Mouse (Mus musculus) cerebellum, adult 11-12 months (tissue): Measurements from ENCODE around the gene Vkorc1l1.
"Not testable (repeated sequence)": the region's sequence is repeated elsewhere in the genome, so short reads cannot be mapped to it uniquely, and the experiment has no call there.

Source experiments
- DNase-seq: peaks from one replicate; pipeline ENCODE4 v3.0.0; 2022

The Vkorc1l1 gene

DNA sequence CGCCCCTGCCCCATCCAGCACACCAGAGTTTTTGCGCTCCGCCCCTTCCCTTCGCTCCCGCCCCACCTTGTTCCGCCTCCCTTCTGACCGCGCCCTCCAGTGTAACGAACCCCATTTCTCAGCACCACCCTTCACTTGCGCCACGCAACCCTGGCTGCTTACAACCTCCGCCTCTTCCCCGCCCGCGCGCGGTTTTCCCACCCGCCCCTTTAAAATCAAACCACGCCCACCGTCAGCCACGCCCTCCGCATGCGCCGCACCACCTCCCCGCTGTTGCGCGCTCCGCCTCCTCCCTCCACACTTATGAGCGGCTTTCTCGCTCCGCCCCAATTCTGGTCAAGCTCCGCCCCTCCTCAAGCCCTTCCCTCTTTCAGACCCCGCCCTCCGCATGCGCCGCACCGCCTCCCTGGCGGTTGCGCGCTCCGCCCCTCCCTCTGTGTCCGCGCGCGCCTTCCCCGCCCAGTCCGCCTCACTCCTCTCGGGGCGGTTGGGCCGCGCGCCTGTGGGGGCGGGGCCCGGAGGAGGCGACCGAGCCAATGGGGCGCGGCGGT is at the start of gene Vkorc1l1:
Gene Vkorc1l1, plus strand, starts transcription at position 476 of the 551 bp plus-strand sequence.
- peak; percentile 98 for DNase-seq

DNA sequence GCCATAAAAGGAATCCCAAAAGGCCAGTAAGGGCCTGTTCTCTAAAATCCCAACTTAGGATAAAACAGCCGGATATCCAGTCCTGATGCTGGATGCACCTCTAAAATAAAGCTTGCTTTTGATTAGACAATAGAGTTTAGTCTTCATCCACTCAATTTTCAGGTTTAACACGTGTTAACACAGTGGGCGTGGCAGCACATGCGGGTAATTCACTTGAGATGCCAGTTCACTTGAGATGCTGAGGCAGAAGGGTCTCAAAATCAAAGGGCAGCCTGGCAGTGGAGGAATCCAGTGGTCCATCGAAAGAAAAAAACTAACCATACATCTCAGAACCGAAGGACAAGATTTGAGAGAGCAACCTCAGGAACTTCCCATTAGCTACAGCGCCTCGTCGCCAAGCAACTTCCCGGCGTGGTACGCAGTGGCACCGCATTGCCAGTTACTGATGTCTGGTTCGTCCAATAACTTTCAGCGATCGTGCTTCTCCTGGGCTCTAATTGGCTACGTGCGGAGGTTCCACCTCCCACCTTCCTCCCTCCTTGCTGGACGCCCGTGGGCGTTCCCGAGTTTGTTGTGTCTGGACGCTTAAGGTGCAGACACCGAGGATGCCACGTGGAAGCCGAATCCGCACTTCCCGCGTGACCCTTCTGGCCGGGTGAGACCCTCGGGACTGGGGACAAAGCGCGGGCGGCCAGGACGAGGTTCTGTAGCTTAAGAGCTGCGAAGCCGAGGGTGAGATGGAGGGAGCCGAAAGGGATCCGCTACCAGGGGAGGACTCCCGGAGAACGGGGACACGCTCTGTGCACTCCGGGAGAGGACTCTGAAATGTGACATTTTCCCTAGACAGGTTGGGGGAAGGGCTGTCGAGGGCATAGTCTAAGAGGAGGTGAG is 46.3 kb upstream of the Vkorc1l1 start, which contains the start of gene Zbed5:
Gene Zbed5, plus strand, starts transcription at position 526 of the 891 bp plus-strand sequence.
- DNase-seq: peak; percentile 83

DNA sequence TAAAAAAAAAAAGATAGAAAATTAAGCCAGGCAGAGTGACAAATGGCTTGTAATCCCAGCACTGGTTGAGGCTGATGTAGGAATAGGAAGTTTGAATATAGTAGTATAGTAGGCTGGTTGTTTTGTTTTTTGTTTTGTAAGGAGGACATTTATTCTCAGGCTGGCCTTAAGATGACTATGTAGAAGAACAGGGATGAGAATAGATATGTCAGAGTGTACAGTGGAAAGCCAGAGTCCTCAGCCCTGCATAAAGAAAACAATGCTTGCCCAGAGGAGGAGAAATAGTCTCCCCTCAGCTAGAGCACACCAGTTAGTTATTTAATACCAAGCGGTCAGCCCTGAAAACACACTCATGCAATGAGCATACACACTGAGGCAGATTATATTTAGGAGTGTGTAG is 43.3 kb upstream of the Vkorc1l1 start, which contains the start of gene Phkg1:
Gene Phkg1, minus strand, starts transcription at position 101 of the 400 bp plus-strand sequence.
- DNase-seq: no peak

DNA sequence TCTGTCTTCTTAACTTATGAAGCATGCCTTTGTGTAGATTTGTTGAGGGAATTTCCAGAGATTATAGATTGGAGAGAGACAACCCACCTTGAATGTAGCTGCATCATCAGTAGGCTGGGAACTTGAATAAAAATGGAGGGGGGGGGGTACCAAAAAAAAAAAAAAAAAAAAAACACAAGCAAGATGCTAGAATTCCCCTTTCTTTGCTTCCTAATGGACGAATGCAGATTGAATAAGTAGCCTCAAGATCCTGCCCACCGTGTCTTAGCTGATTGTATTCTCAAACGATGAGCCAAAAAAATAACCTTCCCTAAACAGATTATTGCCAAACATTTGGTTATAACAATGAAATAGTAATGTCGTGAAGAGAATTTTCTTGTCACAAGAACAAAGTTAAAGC is 34.0 kb upstream of the Vkorc1l1 start:
- DNase-seq: no peak

DNA sequence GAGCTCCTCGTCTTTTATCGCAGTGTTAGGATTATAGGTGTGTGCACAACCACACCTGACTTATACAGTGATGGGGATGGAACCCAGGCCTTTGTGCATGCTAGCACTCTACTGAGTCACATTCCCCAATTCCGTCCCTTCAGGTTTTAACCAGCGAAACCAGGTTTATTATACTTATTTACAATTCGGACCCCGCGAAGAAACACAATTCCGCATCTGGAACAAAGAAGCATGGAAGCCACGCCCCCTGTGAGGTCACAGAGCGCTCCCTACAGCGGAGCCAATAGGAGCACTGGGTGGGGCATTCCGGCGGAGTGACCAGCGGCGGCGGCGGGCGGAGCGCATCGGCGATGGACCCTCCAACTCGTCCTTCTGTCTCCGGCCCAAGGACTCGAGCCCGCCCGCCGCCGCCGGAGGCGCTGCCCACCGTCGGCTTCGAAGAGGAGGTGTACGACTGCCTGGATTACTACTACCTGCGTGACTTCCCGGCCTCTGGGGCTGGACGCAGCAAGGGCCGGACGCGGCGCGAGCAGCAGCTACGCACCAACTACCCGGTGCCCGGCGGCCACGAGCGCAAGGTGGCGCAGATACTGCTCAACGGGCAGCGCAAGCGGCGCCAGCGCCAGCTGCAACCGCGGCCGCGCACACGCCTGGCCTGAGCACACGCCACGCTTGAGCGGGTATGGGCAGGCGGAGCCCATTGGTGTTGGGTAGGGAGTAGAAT is 33.4 kb upstream of the Vkorc1l1 start, which contains the start of gene Nupr1l:
Gene Nupr1l, plus strand, starts transcription at position 299 of the 724 bp plus-strand sequence.
- peak; percentile 81 for DNase-seq

DNA sequence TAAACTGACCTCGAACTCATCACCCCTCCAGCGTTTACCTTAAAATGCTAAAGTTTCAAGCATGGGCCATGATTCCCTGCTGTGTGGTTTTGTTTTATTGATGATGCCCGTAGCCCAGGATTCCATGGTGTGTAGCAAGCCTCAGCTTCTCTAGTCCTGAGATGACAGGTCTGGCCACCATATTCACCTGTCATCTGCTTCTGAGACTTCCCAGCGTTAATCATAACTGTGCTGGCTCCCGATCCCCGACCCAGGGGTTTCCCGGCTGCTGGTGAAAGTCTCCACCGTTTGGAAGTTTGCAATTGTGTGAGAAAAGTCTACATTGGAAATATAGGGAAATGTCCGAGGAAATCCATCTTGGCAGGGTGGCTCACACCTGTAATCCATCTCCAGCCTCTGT is 32.6 kb upstream of the Vkorc1l1 start:
- DNase-seq: no peak

DNA sequence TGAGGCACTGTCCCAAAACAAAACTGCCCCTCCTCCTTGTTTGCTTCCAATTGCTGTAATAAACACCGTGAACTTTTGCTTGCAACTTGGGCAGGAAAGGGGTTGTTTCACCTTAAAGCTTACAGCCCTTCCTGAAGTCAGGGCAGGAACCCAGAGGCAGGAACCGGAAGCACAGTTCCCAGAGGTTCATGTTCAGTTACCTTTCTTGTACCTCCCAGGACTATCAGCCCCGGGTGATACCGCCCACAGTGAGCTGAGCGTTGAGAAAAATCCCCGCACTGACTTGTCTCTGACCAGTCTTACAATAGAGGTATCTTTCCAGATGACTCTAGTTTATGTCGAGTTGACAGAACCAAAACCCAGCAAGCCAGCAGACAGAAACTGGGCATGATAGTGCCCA is 32.2 kb upstream of the Vkorc1l1 start:
- DNase-seq: no peak

DNA sequence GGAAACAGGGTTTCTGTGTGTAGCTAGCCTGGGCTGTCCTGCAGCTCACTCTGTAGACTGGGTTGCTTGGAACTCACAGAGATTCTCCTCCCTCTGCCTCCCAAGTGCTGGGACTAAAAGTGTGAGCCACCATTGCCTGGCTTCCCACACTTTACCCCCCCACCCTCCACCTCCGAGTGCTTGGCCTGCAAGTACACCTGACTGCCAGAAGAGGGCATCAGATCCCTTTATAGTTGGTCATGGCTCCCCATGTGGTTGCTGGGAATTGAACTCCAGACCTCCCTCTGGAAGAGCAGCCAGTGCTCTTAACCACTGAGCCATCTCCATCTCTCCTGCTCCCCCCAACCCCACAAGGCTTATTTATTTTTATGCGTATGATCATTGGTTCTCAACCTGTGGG is 27.7 kb upstream of the Vkorc1l1 start:
- DNase-seq: no peak

DNA sequence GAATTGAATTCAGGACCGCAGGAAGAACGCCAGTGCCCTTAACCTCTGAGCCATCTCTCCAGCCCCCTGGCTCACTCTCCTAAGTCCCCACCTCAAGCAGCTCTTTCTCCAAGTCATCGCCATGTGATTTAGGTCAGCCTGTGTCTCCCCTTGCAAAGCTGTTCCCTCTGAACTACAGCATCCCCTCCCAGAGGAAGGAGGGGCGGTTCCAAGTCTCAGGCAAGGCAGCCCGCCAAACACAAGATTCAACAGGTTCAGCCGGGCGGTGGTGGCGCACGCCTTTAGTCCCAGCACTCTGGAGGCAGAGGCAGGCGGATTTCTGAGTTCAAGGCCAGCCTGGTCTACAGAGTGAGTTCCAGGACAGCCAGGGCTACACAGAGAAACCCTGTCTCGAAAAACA is 26.3 kb upstream of the Vkorc1l1 start:
- DNase-seq: not testable (repeated sequence)

DNA sequence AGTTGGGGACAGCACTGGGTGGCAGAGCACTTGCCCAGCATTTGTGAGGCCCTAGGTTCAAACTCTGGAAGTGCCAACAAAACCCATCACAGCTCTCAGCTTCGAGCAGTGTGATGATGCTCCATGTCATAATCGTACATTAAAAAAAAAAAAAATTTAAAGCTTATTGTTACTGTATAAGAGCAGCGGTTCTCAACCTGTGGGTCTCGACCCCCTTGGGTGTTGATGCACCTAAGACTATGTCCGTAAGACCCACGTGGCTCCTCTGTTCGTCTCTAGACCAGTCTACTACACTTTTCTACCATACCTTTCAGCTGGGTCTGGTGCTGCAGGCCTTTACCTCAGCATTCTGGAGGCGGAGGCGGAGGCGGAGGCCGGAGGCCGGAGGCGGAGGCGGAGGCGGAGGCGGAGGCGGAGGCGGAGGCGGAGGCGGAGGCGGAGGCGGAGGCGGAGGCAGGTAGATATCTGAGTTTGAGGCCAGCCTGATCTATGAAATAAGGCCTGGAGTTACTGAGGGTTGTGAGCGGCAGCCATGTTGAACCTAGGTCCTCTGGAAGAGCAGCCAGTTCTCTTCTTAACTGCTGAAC is 23.6 kb upstream of the Vkorc1l1 start:
- no peak for DNase-seq

DNA sequence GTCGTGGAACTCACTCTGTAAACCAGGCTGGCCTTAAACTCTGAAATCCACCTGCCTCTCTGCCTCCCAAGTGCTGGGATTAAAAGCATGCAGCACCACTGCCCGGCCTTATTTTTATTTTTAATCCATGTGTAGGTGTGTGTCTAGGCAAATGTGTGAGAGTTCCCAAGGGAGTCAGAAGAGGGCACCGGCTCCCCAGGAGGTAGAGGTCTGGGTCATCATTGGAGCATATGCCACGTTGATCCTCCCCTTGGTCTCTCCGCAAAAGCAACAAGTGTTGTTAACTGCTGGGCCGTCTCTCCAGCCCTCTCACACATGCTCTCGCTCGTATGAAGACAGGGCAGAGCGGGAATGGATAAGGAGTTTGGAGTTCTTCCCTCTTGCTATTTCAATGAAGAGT is 23.0 kb upstream of the Vkorc1l1 start:
- DNase-seq: no peak

DNA sequence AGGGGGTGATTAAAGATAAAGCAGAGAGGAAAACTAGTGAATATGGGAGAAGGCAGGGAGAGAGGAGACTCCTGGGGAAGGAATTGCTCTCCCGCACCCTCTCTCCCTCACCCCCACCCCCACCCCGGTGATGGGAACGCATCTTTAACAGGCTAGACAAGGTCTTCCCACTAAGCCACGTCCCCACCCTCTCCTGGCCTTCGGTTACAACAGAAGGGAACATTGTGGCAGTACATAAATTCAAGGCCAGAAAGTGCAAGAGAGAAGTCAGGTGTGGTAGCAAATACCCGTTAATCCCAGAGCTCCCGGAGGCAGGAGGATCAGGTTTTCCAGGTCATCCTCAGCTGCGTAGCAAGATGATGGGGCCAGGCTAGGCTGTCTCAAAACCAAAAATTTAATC is 22.4 kb upstream of the Vkorc1l1 start:
- DNase-seq: no peak

DNA sequence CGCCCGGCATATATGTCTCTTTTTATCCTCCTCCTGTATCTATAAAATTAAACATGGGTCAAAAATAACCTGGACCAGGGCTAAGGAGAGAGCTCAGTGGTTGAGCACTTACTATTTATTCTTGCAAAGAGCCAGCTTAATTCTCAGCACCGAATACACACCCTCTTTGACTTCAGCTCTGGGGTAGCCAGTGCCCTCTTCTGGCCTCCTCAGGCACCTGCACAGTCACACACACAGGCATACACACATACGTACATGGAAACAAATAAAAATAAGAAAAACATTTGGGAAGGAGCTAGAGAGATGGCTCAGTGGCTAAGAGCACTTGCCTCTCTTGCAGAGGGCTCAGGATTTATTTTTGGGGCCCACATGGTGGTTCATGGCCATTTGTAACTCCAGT is 19.8 kb upstream of the Vkorc1l1 start:
- DNase-seq: no peak

DNA sequence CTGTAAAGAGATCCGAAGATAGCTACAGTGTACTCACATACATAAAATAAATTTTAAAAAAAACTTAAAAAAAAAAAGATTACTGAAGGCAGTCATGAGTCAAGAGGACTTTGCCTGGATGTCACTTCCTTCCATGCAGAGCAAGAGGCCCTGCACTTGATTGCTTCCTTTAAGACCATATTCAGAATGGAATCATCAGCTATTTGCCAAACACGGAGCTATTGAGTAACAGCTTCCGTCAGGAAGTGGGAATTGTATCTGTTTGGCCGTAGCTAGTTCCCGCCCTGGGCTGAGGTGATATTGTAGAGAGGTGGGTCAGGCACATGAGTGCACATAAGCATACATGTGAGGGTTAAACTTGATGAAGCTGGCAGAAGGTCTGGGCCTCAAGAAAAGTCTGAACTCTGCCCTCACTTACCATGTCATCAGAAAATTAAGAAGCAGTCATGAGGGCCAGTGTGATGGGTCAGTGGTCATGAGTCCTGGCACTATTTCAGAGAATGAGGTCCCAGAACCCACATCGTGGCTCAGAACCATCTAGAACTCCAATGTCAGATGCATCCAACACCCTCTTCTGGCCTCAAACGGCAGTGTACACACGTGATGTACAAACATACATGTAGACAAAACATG is 16.8 kb upstream of the Vkorc1l1 start:
- no peak for DNase-seq

DNA sequence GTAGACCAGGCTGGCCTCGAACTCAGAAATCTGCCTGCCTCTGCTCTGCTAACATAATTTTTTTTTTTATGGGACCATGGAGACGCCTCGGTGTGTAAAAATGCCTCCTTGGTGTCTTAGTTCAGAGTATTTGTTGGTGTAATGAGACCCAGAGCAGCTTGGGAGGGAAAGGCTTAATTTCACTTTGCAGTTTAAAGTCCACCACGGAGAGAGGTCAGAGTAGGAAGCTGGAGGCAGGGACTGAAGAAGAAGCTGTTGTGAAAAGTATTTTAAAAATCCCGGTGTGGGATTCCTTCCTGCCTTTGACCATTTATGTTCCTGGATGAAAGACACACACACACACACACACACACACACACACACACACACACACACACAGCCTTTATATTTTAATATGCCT is 15.8 kb upstream of the Vkorc1l1 start:
- DNase-seq: no peak

DNA sequence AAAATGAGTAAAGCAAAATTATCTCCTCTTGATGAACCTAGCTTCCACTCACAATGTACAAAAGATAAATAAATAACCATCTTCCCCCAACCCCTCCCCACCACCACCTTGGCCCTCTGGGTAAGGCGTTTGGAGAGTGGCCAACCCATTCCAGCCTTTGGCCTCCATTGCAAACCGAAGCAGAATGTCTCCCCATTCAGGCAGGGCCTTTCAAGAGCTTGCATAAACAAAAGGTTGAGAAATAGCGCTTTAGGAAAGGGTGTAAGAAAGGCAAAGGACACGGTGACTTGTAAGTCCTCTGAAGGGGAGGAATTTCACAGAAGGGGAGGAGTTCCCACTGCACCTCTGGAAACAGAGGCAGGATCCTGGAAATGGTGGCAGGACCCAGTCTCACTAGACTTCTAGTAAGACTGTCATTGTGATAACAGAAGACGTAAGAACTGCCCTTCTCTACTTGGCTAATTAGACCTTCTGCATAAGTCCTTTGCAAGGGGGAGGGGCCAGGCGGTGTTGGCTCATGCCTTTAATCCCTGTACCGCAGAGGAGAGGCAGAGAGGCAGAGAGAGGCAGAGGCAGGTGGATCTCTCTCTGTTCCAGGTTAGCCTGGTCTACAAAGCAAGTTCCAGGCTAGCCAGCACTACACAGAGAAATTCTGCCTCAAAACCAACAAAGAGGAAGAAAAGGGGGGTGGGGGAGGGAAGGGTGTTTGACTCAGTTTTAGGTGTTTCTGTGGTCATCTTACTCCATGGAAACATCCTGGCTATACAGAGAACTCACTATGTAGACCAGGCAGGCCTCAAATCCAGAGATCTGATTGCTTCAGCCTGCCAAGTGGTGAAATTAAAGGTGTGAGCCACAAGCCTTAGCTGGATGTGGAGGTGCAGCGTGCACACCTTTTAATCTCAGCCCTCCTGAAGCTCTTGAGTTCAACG is 11.6 kb upstream of the Vkorc1l1 start:
- DNase-seq: no peak

DNA sequence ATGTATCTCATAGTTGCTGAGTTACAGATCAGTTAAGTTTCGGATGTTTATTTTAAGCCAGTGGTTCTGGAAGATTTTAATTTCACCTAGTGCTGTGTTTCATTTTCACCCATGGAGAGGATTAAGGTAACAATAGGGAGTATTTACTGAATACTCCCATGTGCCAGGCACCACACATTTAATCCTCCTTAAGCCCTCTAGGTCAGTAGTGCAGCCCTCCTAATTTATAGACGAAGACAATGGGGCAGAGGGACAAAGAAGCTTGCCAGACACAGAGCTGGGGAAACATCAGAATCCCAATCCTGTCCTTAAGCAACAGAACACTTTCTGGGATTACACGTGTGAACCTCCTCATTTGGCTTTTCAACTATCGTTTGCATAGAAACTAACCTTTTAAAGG is 4.8 kb upstream of the Vkorc1l1 start:
- DNase-seq: no peak

DNA sequence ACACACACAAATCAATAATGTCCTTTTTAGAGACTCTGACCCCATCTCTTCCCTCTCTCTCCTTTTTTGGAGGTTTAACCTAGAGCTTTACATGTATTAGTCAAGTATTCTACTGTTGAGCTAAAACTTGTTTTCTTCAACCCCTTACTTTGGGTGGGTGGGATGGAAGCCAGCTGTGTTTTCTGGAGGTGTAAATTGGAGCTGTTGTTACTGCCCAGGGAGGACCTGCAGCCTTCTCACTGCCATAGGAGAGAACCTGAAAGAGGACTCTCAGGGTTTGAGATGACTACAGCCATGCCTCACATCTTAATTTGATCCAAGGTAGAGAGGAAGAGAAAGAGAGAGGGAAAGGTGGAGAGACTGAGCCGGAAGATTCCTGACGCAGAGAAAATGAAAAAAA is 1.5 kb upstream of the Vkorc1l1 start:
- peak; percentile 37 for DNase-seq

DNA sequence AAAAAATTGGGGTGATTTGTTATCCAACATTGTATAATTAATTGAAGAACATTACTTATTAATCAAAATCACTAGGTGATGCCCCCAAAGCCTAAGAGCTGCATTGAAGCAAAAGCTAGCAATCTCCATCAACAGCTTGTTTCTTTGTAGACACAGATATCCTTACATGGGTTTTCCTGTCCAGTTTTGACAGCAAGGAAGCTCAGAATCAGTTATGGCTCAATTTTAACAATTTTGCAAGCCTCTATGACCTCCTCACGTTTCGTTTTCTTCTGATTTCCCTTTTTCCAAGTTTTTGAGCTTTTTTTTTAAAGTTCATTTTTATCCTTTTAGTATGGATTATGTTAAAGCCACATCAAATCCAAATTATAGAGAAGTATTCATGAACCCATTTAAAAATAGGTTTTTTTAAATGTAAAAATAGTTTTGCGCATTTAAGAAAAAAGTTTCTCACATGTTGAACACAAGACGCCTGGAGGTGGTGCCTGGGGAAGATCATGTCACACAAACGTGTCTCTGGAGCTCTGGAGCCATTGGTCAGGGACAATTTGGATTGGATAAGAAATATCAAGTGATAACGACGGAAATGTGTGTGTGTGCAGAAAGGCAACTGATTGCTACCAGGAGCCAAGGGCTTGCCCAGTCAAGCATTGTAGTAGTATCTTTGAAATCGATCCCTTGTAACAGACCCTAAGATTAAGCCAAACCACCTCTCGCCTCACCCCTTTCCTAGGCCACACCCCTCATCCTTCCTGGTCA is 855 bp upstream of the Vkorc1l1 start:
- no peak for DNase-seq

DNA sequence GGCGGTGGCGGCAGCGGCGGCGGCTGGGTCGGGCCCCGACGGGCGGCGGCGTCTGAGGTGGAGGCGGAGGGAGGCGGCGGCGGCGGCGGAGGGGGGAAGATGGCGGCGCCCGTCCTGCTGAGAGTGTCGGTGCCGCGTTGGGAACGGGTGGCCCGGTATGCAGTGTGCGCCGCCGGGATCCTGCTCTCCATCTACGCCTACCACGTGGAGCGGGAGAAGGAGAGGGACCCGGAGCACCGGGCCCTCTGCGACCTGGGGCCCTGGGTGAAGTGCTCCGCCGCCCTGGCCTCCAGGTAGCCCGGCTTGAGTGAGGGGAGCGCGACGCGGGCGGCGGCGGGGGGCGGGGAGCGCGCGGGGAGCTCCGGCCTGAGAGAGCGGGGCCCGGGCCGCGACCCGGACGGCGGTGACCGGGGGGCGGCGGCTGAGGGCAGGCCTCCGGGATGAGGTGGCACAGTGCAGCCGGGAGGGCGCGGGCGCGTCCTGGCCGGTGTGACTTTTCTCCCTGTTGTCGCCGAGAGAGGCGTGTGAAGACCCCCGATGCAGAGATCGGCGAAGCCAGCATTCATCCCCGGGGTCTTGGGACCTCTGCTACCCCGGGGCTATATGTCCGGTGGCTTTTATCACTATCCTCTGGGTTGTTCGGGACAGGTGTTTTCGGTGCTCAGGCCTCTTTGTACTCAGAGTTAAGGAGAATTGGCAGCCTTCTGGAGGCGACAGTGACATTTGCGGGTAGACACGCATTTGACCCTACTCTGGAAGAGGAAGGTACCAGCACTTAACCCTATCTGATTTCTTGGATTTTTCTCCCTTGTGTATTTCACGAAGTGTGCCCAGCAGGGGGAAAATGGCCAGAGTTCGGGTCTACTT is 536 bp downstream of the Vkorc1l1 start:
- DNase-seq: peak; percentile 66
